Mouse (Mus musculus) brown adipose tissue, adult 24 weeks (tissue): ENCODE results near the gene 6430548M08Rik. TPM values are rescaled to one million over a fixed set of nuclear protein-coding genes. Genes with fewer than 3 reads are reported as not detected.

Experiments
- H3K27ac ChIP-seq: fragments of 200-500 bp; replicated peaks from 2 replicates; pipeline ENCODE4 v1.5.1; 2012; ENCODE audit warnings: low read depth, mild to moderate bottlenecking, low read length
- H3K4me1 ChIP-seq: fragments of 200-500 bp; 2 replicates; pipeline ENCODE4 v1.6.1; 2012; ENCODE audit warnings: low read length, mixed read lengths; ENCODE audit not compliant: control insufficient read depth, insufficient read depth, insufficient read length
- H3K4me3 ChIP-seq: fragments of 200-500 bp; 2 replicates; pipeline ENCODE4 v1.5.1; 2012; ENCODE audit warnings: low read depth, mild to moderate bottlenecking, low read length, moderate library complexity; ENCODE audit not compliant: insufficient read depth
- polyA plus RNA-seq: library from polyadenylated mRNA; stranded (reverse); fragments of >200 nt; gene quantifications from 2 replicates; pipeline ENCODE4 v1.2.4, GENCODE M21; 2012; ENCODE audit not compliant: missing spikeins, insufficient read depth, insufficient read length

The 6430548M08Rik gene
- polyA plus RNA-seq, 1 experiment = 4.5 TPM

- H3K27ac ChIP-seq = no peak overlapping the region
- H3K4me1 ChIP-seq = peaks cover 27% of the 10 kb centered on the region
- H3K4me3 ChIP-seq = no peak overlapping the region
These were observed 19.2 kb upstream of the 6430548M08Rik start for GRCm38 (mm10) chr8:120094801-120095200.

GRCm38 (mm10) chr8:120096486-120096885, 17.5 kb upstream of the 6430548M08Rik start:
- H3K4me1 ChIP-seq = peaks cover 27% of the 10 kb centered on the region
- H3K27ac ChIP-seq = no peak overlapping the region
- H3K4me3 ChIP-seq = no peak overlapping the region

- Histone ChIP-seq H3K4me3 (peak overlapping the region; percentile 99), H3K27ac (peak overlapping the region; percentile 96), H3K4me1 (peaks cover 32% of the 10 kb centered on the region)
These were observed 13.4 kb upstream of the 6430548M08Rik start for GRCm38 (mm10) chr8:120100388-120101067.

GRCm38 (mm10) chr8:120101068-120101972, 12.6 kb upstream of the 6430548M08Rik start, which contains the start of gene Zdhhc7:
Zdhhc7 (minus strand) TSS chr8:120101482.
- Histone ChIP-seq H3K4me1 (peaks cover 26% of the 10 kb centered on the region), H3K4me3 (peak within 1 kb of the TSS; percentile 99), H3K27ac (peak within 1 kb of the TSS; percentile 96)

- Histone ChIP-seq H3K27ac (peak overlapping the region; percentile 90), H3K4me1 (peaks cover 24% of the 10 kb centered on the region), H3K4me3 (no peak overlapping the region)
These were observed 10.0 kb upstream of the 6430548M08Rik start for GRCm38 (mm10) chr8:120103916-120104315.

GRCm38 (mm10) chr8:120104721-120105272, 9.2 kb upstream of the 6430548M08Rik start:
- H3K4me1 ChIP-seq = peaks cover 21% of the 10 kb centered on the region
- H3K4me3 ChIP-seq = peak overlapping the region; percentile 26; the same call in 1 of the 2 replicates
- peak overlapping the region; percentile 90 for H3K27ac ChIP-seq

- Histone ChIP-seq H3K4me3 (no peak overlapping the region), H3K27ac (peak overlapping the region; percentile 63), H3K4me1 (peaks cover 11% of the 10 kb centered on the region)
These were observed 4.8 kb upstream of the 6430548M08Rik start for GRCm38 (mm10) chr8:120109149-120109548.

GRCm38 (mm10) chr8:120110966-120111365, 3.0 kb upstream of the 6430548M08Rik start:
- Histone ChIP-seq H3K27ac (no peak overlapping the region), H3K4me3 (no peak overlapping the region), H3K4me1 (peaks cover 8% of the 10 kb centered on the region; the same call in 1 of the 2 replicates)

- Histone ChIP-seq H3K27ac (no peak overlapping the region), H3K4me1 (peaks cover 8% of the 10 kb centered on the region; the same call in 1 of the 2 replicates), H3K4me3 (no peak overlapping the region)
These were observed 2.6 kb upstream of the 6430548M08Rik start for GRCm38 (mm10) chr8:120111382-120111781.

GRCm38 (mm10) chr8:120112535-120112934, 1.4 kb upstream of the 6430548M08Rik start:
- H3K4me3 ChIP-seq = no peak overlapping the region
- H3K27ac ChIP-seq = peak overlapping the region; percentile 88

GRCm38 (mm10) chr8:120113306-120113705, 646 bp upstream of the 6430548M08Rik start:
- H3K4me1 ChIP-seq = peaks cover 16% of the 10 kb centered on the region
- H3K27ac ChIP-seq = peak overlapping the region; percentile 88
- peak overlapping the region; percentile 75 for H3K4me3 ChIP-seq

More at GRCm38 (mm10) chr8:120112535-120112934, 1.4 kb upstream of the 6430548M08Rik start:
- H3K4me1 ChIP-seq = peaks cover 10% of the 10 kb centered on the region; the same call in 1 of the 2 replicates

- Histone ChIP-seq H3K4me1 (peaks cover 19% of the 10 kb centered on the region), H3K4me3 (peak overlapping the region; percentile 64), H3K27ac (no peak overlapping the region)
These were observed 426 bp downstream of the 6430548M08Rik start for GRCm38 (mm10) chr8:120114315-120114841.

- Histone ChIP-seq H3K27ac (no peak overlapping the region), H3K4me3 (no peak overlapping the region), H3K4me1 (peaks cover 19% of the 10 kb centered on the region)
These were observed 2.6 kb downstream of the 6430548M08Rik start for GRCm38 (mm10) chr8:120116600-120116999.

- Histone ChIP-seq H3K4me3 (no peak overlapping the region), H3K27ac (no peak overlapping the region), H3K4me1 (peaks cover 15% of the 10 kb centered on the region)
These were observed 4.2 kb downstream of the 6430548M08Rik start for GRCm38 (mm10) chr8:120118162-120118561.

- H3K27ac ChIP-seq = no peak overlapping the region
- peaks cover 15% of the 10 kb centered on the region for H3K4me1 ChIP-seq
- no peak overlapping the region for H3K4me3 ChIP-seq
These were observed 4.9 kb downstream of the 6430548M08Rik start for GRCm38 (mm10) chr8:120118847-120119246.
